Mouse (Mus musculus) left cerebral cortex, postnatal 10 days (tissue): ENCODE results near the gene Utp11. TPM values are rescaled to one million over a fixed set of nuclear protein-coding genes. Genes with fewer than 3 reads are reported as not detected.
"Not testable (repeated sequence)": the region's sequence is repeated elsewhere in the genome, so short reads cannot be mapped to it uniquely, and the experiment has no call there.

Experiments
- DNase-seq, 2 experiments: peaks; one replicate each; pipeline ENCODE4 v3.0.0; 2021 to 2022; ENCODE audit warnings: low spot score in 2 of 2, mixed read lengths in 1 of 2; ENCODE audit errors: extremely low spot score in 1 of 2
- intact Hi-C: fragments of 180-260 bp; cut with DNase I; formaldehyde crosslinking; loops from one replicate; pipeline ENCODE4 v1.15.1; 2025
- total RNA-seq, 2 experiments: library from RNA; stranded (reverse); gene quantifications; 2 replicates each; pipeline ENCODE4 v1.2.3; 2021

Utp11 gene
- 10 to 100 TPM; 15.2 to 15.8 TPM for total RNA-seq

GRCm38 (mm10) chr4:124693135-124693894 is at the start of gene Utp11:
Utp11 (minus strand) TSS chr4:124693600.
- intact Hi-C loops = no loop called here
- peak; percentile 88 to 90 for DNase-seq

- intact Hi-C loops = no loop called here
- DNase-seq = no peak
Measured at GRCm38 (mm10) chr4:124742839-124743238, 49.4 kb upstream of the Utp11 start.

GRCm38 (mm10) chr4:124741376-124742343 is 48.3 kb upstream of the Utp11 start, which contains the start of gene Inpp5b:
Inpp5b (plus strand) TSS chr4:124741850.
- peak; percentile 87 to 88 for DNase-seq
- intact Hi-C loops = no loop called here

- intact Hi-C loops = no loop called here
- DNase-seq = no peak
Measured at GRCm38 (mm10) chr4:124738783-124739182, 45.4 kb upstream of the Utp11 start.

- no peak for DNase-seq
- intact Hi-C loops = no loop called here
Measured at GRCm38 (mm10) chr4:124738013-124738412, 44.6 kb upstream of the Utp11 start.

- intact Hi-C loops = no loop called here
Measured at GRCm38 (mm10) chr4:124737486-124737885, 44.1 kb upstream of the Utp11 start.

GRCm38 (mm10) chr4:124736952-124737351 is 43.6 kb upstream of the Utp11 start:
- intact Hi-C loops = no loop called here
- DNase-seq = no peak

More at GRCm38 (mm10) chr4:124737486-124737885, 44.1 kb upstream of the Utp11 start:
- no peak for DNase-seq

GRCm38 (mm10) chr4:124726121-124726520 is 32.7 kb upstream of the Utp11 start:
- DNase-seq = no peak
- intact Hi-C loops = loop anchor here (5.0 kb wide), 1 partner anchor 61 kb away; no protein-coding TSS in a partner anchor

GRCm38 (mm10) chr4:124719101-124719500 is 25.7 kb upstream of the Utp11 start:
- no peak for DNase-seq
- intact Hi-C loops = loop anchor here (10.0 kb wide), 1 partner anchor 784 kb away; no protein-coding TSS in a partner anchor

- intact Hi-C loops = loop anchor here (10.0 kb wide), 1 partner anchor 780 kb away; no protein-coding TSS in a partner anchor
- peak; percentile 95 to 96 for DNase-seq
Measured at GRCm38 (mm10) chr4:124714545-124715481, 21.4 kb upstream of the Utp11 start, which contains the start of gene Sf3a3. Sf3a3 (plus strand) TSS chr4:124714776.

GRCm38 (mm10) chr4:124713850-124714249 is 20.4 kb upstream of the Utp11 start:
- DNase-seq = not testable (repeated sequence)
- intact Hi-C loops = loop anchor here (10.0 kb wide), 1 partner anchor 779 kb away; no protein-coding TSS in a partner anchor

- intact Hi-C loops = loop anchor here (10.0 kb wide), 1 partner anchor 778 kb away; no protein-coding TSS in a partner anchor
- no peak for DNase-seq
Measured at GRCm38 (mm10) chr4:124712618-124713017, 19.2 kb upstream of the Utp11 start.

GRCm38 (mm10) chr4:124710776-124711291 is 17.4 kb upstream of the Utp11 start:
- DNase-seq = no peak

GRCm38 (mm10) chr4:124709961-124710446 is 16.6 kb upstream of the Utp11 start:
- DNase-seq = peak in 1 of 2 experiments; percentile 50
- intact Hi-C loops = loop anchor here (10.0 kb wide), 1 partner anchor 775 kb away; no protein-coding TSS in a partner anchor

More at GRCm38 (mm10) chr4:124710776-124711291, 17.4 kb upstream of the Utp11 start:
- intact Hi-C loops = loop anchor here (10.0 kb wide), 1 partner anchor 776 kb away; no protein-coding TSS in a partner anchor

GRCm38 (mm10) chr4:124708518-124709477 is 15.4 kb upstream of the Utp11 start:
- peak; percentile 68 to 96 for DNase-seq
- intact Hi-C loops = no loop called here

GRCm38 (mm10) chr4:124708200-124708517 is 14.8 kb upstream of the Utp11 start:
- DNase-seq, intact Hi-C loops: not testable (repeated sequence)
